Mouse (Mus musculus): ENCODE results near the gene Zfp94.

Zfp94 gene

DNA sequence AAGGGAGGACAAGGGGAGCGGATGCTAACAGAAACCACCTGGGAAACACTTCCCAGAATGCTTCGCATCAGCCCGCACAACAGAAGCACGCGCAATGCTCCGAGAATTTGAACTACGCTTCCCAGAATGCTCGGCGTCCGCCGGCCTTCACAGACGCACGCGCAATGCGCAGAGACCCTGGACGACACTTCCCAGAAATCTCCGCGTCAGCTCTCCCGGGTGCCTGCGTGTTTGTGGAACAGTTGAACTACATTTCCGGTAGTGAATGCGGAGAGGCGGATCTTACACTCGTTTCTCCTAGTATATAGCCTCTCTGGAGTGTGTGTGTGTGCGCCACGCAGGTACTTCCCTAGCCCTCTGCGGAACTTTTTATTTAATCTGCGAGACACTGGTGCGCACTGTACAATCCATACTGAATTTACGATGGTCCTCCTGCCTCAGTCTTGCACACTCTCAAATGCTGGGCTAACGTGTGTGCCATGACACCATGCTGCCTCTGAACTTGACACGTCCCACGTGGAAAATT lies at the start of gene Zfp94:
Gene Zfp94, minus strand, starts transcription at position 100 of the 526 bp plus-strand sequence.
- DNase-seq (ENCODE audit: low read depth, low spot score) = peak; percentile 94

- no peak for DNase-seq (ENCODE audit: low read depth, low spot score)
Measured at GRCm38 (mm10) chr7:24365258-24366014, 49.0 kb upstream of the Zfp94 start.

DNA sequence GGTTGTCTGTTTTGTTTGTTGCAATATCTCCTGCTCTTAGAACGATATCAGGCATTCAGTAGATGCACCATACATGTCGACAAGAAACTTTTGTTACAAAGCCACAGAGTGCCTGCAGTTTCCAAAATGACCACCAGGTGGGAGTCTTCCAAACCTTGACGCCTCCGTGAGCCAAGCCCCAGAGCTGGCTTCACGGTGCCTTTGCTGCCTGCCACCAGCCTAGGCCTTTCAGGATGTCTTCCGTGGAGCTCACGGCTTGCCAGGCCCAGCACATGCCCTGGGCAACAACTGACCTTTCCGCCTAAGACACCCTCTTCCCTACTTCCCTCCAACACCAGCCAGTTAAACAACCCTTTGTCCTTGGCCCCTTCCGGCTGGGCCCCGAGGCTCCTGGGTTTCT lies 48.4 kb upstream of the Zfp94 start:
- peak; percentile 94 for DNase-seq (ENCODE audit: low read depth, low spot score)

- DNase-seq (ENCODE audit: low read depth, low spot score) = peak; percentile 83
Measured at GRCm38 (mm10) chr7:24363228-24363627, 46.8 kb upstream of the Zfp94 start.

DNA sequence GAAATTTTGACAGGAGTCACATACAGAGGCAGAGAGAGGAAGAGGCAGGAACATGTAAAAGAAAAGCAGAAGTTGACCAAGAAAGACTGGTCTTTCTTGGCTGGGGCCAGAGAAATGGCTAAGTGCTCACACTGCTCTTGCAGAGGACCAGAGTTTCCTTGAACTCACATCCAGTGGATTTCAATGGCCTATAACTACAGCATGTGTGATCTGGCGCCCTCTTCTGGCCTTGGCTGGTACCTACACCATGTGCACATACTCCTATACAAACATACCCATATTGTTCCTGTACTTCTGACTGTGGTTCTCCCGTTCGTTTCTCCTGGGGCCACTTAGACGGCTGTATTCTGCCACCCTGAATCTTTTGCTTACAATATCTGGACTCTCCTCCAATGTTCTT lies 44.5 kb upstream of the Zfp94 start:
- DNase-seq (ENCODE audit: low read depth, low spot score) = peak; percentile 63

DNA sequence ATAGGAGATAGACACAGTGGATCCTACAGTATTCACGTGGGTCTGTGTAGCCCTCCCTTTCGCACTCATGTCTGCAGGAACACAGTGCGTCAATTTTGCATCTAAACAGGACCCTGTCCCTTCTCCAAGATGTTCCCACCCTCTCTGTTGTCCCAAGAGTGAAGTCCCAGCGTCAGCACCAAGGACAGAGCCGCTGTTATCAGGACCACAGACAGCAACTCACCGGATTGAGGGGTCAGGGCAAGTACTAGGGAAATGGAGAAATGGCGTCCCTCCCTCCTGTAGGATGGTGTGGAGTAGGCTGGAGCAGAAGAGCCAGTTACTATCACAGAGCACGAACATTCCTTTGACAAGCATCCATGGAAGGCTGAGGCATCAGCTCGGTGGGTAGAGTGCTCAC lies 42.8 kb upstream of the Zfp94 start:
- peak; percentile 37 for DNase-seq (ENCODE audit: low read depth, low spot score)

GRCm38 (mm10) chr7:24357899-24358298 lies 41.4 kb upstream of the Zfp94 start:
- peak; percentile 64 for DNase-seq (ENCODE audit: low read depth, low spot score)

- DNase-seq (ENCODE audit: low read depth, low spot score) = no peak
Measured at GRCm38 (mm10) chr7:24356081-24356480, 39.6 kb upstream of the Zfp94 start.

DNA sequence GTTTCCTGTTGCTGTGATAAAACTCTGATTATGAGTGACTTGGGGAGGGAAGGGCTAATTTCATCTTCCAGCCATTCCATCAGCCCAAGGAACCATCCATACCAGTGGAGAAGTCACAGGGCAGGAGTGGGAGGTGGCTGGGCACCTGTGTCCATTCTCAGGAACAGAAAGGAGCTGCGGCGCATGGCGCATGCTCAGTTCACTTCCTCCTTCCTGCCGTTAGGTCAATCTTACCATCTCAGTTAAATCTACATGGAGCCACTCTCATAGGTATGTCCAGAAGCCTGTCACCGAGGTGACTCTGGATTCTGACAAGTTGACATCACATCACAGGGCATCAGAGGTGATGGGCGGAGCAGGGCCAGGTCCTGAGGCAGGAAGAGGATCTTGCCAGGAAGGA lies 39.2 kb upstream of the Zfp94 start:
- DNase-seq (ENCODE audit: low read depth, low spot score) = no peak

DNA sequence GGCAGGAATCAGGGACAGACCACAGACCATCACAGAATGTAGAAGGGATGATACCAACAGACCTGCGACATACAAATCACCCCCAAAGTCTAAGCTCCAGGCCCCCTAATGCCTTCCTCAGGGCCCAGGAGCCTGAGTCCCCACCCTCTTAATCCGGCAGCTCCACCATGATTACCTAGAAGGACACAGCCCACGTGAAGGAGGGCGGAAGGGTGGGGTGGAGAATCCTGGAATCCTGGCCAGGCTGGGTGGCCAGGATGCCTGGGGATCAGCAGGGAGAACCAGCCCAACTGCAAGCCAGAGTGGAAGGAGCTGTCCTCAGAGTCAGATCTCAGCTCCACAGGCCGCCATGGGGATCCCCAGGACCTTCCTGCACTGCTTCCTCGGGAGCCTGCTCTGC lies 32.4 kb upstream of the Zfp94 start, which contains the start of gene Lypd5:
Gene Lypd5, plus strand, starts transcription at position 301 of the 400 bp plus-strand sequence.
- no peak for DNase-seq (ENCODE audit: low read depth, low spot score)

DNA sequence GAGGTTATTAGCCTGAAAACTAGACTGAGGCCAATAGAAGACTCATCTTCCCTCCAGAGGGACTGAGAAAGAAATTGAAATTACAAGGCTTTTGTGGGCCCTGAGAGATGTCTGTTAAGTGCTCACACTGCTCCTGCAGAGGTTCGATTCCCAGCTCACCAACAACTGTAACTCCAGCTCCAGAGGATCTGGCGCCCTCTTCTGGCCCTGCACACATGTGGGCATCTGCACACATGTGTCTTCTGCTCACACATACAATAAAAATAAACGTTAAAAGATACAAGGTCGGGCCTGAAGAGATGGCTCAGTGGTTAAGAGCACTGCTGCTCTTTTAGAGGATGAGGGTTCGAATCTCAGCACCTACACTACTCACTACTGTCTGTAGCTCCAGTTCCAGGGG lies 30.0 kb upstream of the Zfp94 start:
- DNase-seq (ENCODE audit: low read depth, low spot score) = peak; percentile 33

- DNase-seq (ENCODE audit: low read depth, low spot score) = no peak
Measured at GRCm38 (mm10) chr7:24343701-24344272, 27.3 kb upstream of the Zfp94 start.

DNA sequence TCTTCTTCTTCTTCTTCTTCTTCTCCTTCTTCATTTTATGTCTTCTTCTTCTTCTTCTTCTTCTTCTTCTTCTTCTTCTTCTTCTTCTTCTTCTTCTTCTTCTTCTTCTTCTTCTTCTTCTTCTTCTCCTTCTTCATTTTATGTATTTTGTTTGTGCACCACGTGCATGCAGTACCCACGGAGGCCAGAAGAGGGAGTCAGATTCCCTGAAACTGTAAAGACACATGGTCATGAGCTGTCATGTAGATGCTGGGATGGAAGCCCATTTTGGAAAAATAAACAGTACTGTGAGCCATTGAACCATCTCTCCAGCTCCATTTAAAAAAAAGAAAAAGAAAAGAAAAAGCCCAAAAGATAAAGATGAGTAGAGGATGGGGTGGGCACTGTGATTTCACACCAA lies 21.8 kb upstream of the Zfp94 start:
- DNase-seq (ENCODE audit: low read depth, low spot score) = peak; percentile 37

DNA sequence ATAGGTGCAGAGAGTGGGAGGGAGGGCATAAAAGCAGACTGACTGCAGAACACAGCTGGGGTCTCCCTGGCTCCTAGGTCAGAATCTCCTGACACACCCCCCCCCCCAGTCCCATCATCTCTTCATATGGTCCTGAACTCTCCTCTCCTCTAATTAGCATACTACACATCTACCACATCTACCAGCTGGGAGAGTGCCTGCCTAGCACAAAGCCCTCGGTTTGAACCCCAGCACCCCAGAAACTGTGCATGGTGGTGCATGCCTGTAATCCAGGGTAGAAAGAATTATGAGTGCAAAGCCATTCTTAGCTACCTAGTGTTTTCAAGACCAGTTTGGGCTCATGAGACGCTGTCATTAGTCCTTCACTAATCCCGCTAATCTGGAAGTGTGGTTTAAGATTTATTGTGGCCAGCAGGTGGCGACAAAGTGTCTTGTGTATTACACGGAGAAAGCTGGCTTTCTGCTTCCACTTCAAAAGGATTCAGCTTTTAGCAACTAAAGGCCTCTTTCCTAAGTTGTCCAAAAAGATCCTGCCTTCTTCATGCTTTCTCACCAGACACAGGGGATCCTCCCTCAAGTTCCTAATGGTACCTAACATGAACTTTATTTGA lies 19.3 kb upstream of the Zfp94 start:
- peak; percentile 89 for DNase-seq (ENCODE audit: low read depth, low spot score)

DNA sequence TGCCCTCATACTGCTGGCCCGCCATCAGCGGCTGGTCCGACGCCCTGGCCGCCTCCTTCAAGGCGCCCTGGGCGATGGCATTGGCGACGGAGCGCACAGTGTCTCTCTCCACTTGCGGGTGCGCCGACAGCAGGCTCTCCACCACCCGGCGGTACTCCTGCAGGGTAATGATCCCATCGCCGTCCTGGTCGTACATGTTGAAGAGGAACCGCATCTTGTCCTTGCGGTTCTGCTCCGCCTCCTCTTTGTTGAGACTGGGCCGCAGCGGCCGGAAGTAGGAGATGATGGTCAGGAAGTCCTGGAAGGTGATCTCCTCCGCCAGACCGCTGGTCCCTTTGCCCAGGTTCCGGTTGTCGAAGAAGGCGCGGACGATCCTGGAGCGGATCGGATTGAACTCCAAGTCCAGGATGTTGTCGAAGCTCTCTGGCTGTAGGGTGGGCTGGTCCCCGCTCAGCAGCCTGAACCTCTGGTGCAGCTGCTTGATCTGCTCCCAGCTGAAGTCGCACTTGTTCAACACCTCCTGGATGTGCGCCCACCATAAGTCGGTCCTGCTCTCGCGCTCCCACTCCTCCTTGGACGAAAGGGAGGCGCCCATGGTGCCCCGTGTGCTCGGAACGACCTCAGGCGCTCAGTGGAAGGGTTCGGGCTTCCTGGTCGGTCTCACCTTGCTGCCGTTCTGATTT lies 17.0 kb upstream of the Zfp94 start, which contains the start of gene Tescl:
Gene Tescl, minus strand, starts transcription at position 633 of the 683 bp plus-strand sequence.
- DNase-seq (ENCODE audit: low read depth, low spot score) = no peak

DNA sequence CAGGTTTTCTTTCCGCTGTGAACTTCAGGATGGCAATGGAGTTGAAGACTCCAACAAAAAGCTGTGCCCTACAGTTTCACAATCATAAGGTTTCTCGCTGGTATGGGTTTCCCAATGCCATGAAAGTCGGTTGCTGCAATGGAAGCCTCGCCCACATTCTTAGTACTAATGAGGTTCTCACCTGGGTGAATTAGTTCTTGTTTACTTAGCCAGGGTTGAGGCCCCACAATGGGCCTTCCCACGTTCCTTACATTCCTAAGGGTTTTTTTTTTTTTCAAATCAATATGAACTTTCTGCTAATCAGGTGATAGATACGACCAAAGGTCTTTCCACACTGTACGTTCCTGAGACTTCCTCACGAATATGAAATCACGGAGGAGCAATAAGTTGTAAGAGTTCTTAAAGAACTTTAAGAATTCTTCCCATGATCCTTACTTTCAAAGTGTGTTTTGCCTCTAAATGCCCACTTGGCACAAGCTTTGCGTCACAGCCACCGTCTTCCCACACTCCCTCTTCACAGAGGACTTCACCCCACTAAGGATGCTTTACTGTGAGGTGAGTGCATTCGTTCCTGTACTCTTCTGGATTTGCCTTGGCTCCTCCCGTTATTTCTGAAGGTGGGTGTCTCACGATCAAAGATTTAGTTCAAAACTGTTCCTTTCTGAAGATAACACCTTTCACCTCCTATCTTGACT lies 11.0 kb upstream of the Zfp94 start:
- DNase-seq (ENCODE audit: low read depth, low spot score) = no peak

DNA sequence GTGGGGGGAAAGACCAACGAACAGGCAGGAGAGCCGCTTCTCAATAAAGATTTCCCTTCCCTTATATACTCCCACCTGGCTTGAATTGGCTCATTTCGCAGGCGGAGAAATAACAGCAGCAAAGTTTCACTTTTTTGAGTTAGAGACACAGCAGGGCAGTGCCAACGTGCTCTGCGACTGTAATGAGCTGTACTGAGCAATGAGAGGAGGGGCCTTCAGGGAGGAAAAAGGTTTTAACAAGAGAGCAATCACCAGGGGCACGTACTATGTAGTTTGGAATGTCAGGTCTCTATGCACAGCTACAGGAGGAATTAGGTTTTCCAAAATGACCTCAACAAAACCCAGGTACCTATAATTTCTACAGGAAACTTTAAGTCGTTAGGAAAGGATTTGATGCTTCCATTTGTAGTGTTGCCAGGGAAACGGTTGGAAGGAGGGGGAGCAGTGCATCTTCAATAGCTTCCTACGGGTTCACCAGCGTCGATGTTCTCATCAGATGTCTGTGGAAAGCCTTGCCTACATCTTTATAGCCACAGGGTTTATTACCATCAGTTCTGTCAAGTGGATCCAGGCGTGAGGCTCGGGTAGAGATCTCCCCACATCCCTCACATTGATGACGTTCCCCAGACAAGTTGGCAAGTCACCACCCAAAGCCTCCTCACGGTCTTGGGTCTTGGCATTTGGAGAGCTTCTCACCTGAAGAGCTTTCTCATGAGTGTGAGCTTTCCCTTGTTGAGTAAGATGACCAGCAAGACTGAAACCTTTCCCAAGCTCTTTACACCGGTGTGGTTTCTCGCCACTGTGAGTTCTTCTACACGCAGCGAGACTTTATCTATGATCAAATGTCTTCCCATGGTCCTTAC lies 10.0 kb upstream of the Zfp94 start:
- no peak for DNase-seq (ENCODE audit: low read depth, low spot score)

- DNase-seq (ENCODE audit: low read depth, low spot score) = no peak
Measured at GRCm38 (mm10) chr7:24325675-24326128, 9.2 kb upstream of the Zfp94 start.

- DNase-seq (ENCODE audit: low read depth, low spot score) = no peak
Measured at GRCm38 (mm10) chr7:24325197-24325596, 8.7 kb upstream of the Zfp94 start.

DNA sequence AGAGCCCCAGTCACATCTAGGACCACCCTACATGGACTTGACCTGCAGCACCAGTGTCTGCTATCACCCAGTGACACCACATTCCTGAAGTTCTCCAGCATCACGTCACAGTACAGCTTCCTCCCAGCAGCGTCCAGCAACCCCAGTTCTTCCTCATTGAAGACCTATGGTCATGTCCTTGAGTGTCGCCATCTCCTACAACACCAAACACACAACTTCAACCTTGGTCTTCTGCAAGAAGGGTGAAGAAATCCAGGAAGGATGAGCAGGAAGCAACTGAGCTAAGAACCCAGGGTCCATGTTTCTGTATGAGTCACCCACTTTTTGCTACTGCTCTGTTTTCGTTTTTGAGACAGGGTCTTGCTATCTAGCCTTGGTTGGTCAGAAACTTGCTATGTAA lies 6.1 kb upstream of the Zfp94 start:
- no peak for DNase-seq (ENCODE audit: low read depth, low spot score)

All from CD4-positive, CD25-positive, alpha-beta regulatory T cell, adult 2 months (primary cell).